Mouse (Mus musculus): ENCODE data around the gene Tmem106c.

The Tmem106c gene

GRCm38 (mm10) chr15:98002113-98002990 lies 38.4 kb downstream of the Tmem106c start:
- no peak for DNase-seq

- no peak for DNase-seq
Measured at GRCm38 (mm10) chr15:98002991-98003821, 39.2 kb downstream of the Tmem106c start.

GRCm38 (mm10) chr15:98003822-98004739 lies 40.1 kb downstream of the Tmem106c start, which contains the start of gene Col2a1:
Col2a1 (minus strand) TSS chr15:98004695.
- DNase-seq: peak; percentile 13

- no peak for DNase-seq
Measured at GRCm38 (mm10) chr15:98004740-98005159, 40.8 kb downstream of the Tmem106c start.

- DNase-seq: no peak
Measured at GRCm38 (mm10) chr15:98005181-98005580, 41.2 kb downstream of the Tmem106c start.

- DNase-seq: no peak
Measured at GRCm38 (mm10) chr15:98012810-98013209, 48.8 kb downstream of the Tmem106c start.

- DNase-seq: no peak
Measured at GRCm38 (mm10) chr15:98017925-98018324, 53.9 kb downstream of the Tmem106c start.

GRCm38 (mm10) chr15:98019047-98019446 lies 55.0 kb downstream of the Tmem106c start:
- no peak for DNase-seq

Data from kidney, adult 18-20 months (tissue).